Mouse (Mus musculus): ENCODE data around the gene Hlcs. TPM values are rescaled to one million over a fixed set of nuclear protein-coding genes. Genes with fewer than 3 reads are reported as not detected.

Hlcs gene
- polyA plus RNA-seq, 1 experiment from 2014 or later, result 7.2 TPM

DNA sequence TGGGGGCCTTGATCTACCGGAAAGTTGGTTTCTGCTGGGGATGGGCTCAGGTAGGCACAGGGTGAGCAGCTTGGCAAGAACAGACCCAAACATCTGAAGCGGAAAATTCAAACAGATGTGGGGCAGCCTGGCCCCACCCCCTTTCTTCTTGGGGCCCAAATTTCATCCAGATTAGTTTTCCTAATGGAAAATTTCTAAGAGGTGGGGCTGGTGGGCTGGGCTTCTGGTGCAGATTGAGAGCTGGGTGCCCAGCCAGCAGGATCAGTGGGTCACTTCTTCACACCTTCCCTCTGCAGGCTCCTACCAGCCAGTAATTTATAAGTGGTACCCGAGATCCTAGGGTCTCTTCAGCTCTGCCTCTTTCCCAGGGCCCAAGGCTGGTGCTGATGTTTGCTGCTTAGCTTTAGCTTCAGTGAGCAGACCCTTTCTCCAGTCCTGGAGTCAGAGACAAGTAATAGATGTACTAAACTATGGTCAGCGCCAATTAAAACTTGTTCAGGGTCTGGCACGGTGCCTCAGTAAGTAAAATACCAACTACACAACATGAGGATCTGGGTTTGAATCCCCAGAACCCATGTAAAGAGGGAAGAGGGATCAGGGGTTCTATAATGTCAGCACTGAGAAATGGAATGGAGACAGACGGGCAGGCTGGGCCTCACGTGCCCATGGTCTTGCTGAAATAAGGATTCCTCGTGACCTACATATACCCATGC is 231.2 kb downstream of the Hlcs start:
- no peak for ATAC-seq
- Histone ChIP-seq H3K4me1 (ENCODE audit: control insufficient read depth, insufficient read depth, low read length) (peaks cover 9% of the 10 kb centered on the region), H3K4me3 (ENCODE audit: low read length) (no peak overlapping the region), H3K4me2 (ENCODE audit: low read depth, low read length) (no peak overlapping the region), H3K27me3 (replicated peaks; ENCODE audit: control insufficient read depth, insufficient read depth, low read length) (peaks cover 86% of the 10 kb centered on the region), H3K36me3 (ENCODE audit: control insufficient read depth, insufficient read depth, low read length) (no peaks in the 10 kb centered on the region), H3K27ac (ENCODE audit: low read length) (no peak overlapping the region), H3K9me3 (ENCODE audit: control insufficient read depth, low read length) (no peaks in the 10 kb centered on the region), H3K9ac (ENCODE audit: low read depth, low read length) (no peak overlapping the region)
- WGBS, result 7% methylated on average over 8 of the region's 8 CpGs

GRCm38 (mm10) chr16:94081596-94081995 is 231.8 kb downstream of the Hlcs start:
- Histone ChIP-seq H3K4me2 (ENCODE audit: low read depth, low read length) (no peak overlapping the region), H3K36me3 (ENCODE audit: control insufficient read depth, insufficient read depth, low read length) (no peaks in the 10 kb centered on the region), H3K9ac (ENCODE audit: low read depth, low read length) (no peak overlapping the region), H3K27ac (ENCODE audit: low read length) (no peak overlapping the region), H3K4me1 (ENCODE audit: control insufficient read depth, insufficient read depth, low read length) (peaks cover 9% of the 10 kb centered on the region), H3K27me3 (replicated peaks; ENCODE audit: control insufficient read depth, insufficient read depth, low read length) (peaks cover 86% of the 10 kb centered on the region), H3K4me3 (ENCODE audit: low read length) (no peak overlapping the region), H3K9me3 (ENCODE audit: control insufficient read depth, low read length) (no peaks in the 10 kb centered on the region)
- whole genome bisulfite sequencing, result 16% methylated on average over 5 of the region's 5 CpGs
- ATAC-seq, result no peak

GRCm38 (mm10) chr16:94079856-94080555 is 233.4 kb downstream of the Hlcs start:
- H3K4me3 ChIP-seq (ENCODE audit: low read length), result no peak overlapping the region

GRCm38 (mm10) chr16:94079075-94079855 is 234.1 kb downstream of the Hlcs start:
- no peaks in the 10 kb centered on the region for H3K9me3 ChIP-seq (ENCODE audit: control insufficient read depth, low read length)
- no peak for ATAC-seq
- no peak overlapping the region for H3K9ac ChIP-seq (ENCODE audit: low read depth, low read length)
- no peak overlapping the region for H3K4me2 ChIP-seq (ENCODE audit: low read depth, low read length)
- under 1% methylated on average over 47 of the region's 47 CpGs for WGBS
- H3K36me3 ChIP-seq (ENCODE audit: control insufficient read depth, insufficient read depth, low read length), result no peaks in the 10 kb centered on the region
- H3K4me3 ChIP-seq (ENCODE audit: low read length), result no peak overlapping the region
- H3K27me3 ChIP-seq (replicated peaks; ENCODE audit: control insufficient read depth, insufficient read depth, low read length), result peaks cover 74% of the 10 kb centered on the region
- H3K27ac ChIP-seq (ENCODE audit: low read length), result no peak overlapping the region
- no peaks in the 10 kb centered on the region; the same call in 1 of the 2 replicates for H3K4me1 ChIP-seq (ENCODE audit: control insufficient read depth, insufficient read depth, low read length)

More at GRCm38 (mm10) chr16:94079856-94080555, 233.4 kb downstream of the Hlcs start:
- peaks cover 5% of the 10 kb centered on the region for H3K4me1 ChIP-seq (ENCODE audit: control insufficient read depth, insufficient read depth, low read length)
- H3K27me3 ChIP-seq (replicated peaks; ENCODE audit: control insufficient read depth, insufficient read depth, low read length), result peaks cover 81% of the 10 kb centered on the region
- ATAC-seq, result no peak
- no peak overlapping the region for H3K4me2 ChIP-seq (ENCODE audit: low read depth, low read length)
- no peak overlapping the region for H3K9ac ChIP-seq (ENCODE audit: low read depth, low read length)
- WGBS, result 3% methylated on average over 13 of the region's 13 CpGs
- H3K36me3 ChIP-seq (ENCODE audit: control insufficient read depth, insufficient read depth, low read length), result no peaks in the 10 kb centered on the region
- no peak overlapping the region for H3K27ac ChIP-seq (ENCODE audit: low read length)
- no peaks in the 10 kb centered on the region for H3K9me3 ChIP-seq (ENCODE audit: control insufficient read depth, low read length)

Small RNA genes lying within 50 kb of the gene (microRNA-seq; reads per million reads assigned to microRNA genes)
- gene Gm23062, result not detected

Other genes with a start within 250 kb of the Hlcs start
- not detected in 2 replicates for gene Sim2, start 228.6 kb downstream of the Hlcs start, polyA plus RNA-seq (2015; fragmentation: Nextera tagmentation; extraction: Ambion mirVana)
- gene Ripply3, start 14.8 kb upstream of the Hlcs start, polyA plus RNA-seq (2015; fragmentation: Nextera tagmentation; extraction: Ambion mirVana), result 4.5 and 4.6 TPM in 2 replicates
- 120 and 128 TPM in 2 replicates for gene Ttc3, start 57.0 kb upstream of the Hlcs start, polyA plus RNA-seq (2015; fragmentation: Nextera tagmentation; extraction: Ambion mirVana)
- 121 and 129 TPM in 2 replicates for gene Pigp, start 58.3 kb upstream of the Hlcs start, polyA plus RNA-seq (2015; fragmentation: Nextera tagmentation; extraction: Ambion mirVana)
- gene Vps26c, start 213.3 kb upstream of the Hlcs start, polyA plus RNA-seq (2015; fragmentation: Nextera tagmentation; extraction: Ambion mirVana), result 67.7 and 71.8 TPM in 2 replicates